Mouse (Mus musculus): ENCODE results near the gene Sdhaf4.

GRCm38 (mm10) chr1:24010821-24011220 is 5.4 kb upstream of the Sdhaf4 start:
- TF ChIP-seq POLR2A (IDR thresholded peaks at IDR 0.05; ENCODE audit: low read depth, low read length) (no peak), CTCF (conservative IDR thresholded peaks at IDR 0.05; ENCODE audit: insufficient read depth, insufficient read length, low read depth, low read length) (no peak)
